In the genomic region with DNA sequence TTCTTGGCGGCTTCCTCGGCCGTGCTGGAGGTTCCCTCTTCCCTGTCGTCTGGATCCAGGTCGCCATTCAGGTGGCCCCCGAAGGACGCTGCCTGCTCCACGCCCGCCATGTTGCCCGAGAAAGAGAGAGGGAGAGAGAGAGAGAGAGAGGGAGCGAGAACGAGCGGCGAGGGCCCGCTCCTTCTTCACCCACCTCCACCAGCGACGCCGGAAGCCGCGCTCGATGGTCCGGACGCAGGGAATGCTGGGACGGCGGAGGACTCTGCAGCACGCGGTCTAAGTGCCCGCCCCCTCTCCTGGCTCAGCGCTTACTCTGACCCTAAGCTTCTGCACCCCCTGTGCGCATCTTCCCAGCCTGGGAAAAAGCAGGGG, we compare ENCODE assay signal across 8 mouse cellular contexts. TPM values are rescaled to one million over a fixed set of nuclear protein-coding genes. Genes with fewer than 3 reads are reported as not detected.
DNase-seq lines count a peak whose midpoint lies in the region; ATAC-seq and TF ChIP-seq lines count a peak whose summit lies in the region.

No protein-coding gene starts in this region.

- H3K9ac ChIP-seq in CH12.LX (ENCODE audit: insufficient read depth, low read depth) = peak overlapping the region; percentile 93
- H3K9ac ChIP-seq in heart, embryonic 15.5 days = peak overlapping the region; percentile 91
- peak overlapping the region; percentile 99 for H3K9ac ChIP-seq in liver, embryonic 13.5 days
- peak overlapping the region; percentile 77 for H3K9ac ChIP-seq in stomach, embryonic 15.5 days

- peak; percentile 83 for DNase-seq in CH12.LX (ENCODE audit: extremely low read depth)
- DNase-seq in c-Kit-positive CD71-negative TER-119-negative erythroid progenitor cells, embryonic 14.5 days (ENCODE audit: low read depth) = peak; percentile 69
- peak; percentile 89 for DNase-seq in forebrain, embryonic 10.5 days (ENCODE audit: extremely low spot score, low spot score)
- DNase-seq in kidney, postnatal 25 days = peak; percentile 93 to 95
- DNase-seq in liver, embryonic 13.5 days = peak; percentile 76
- peak; percentile 65 to 75 for DNase-seq in natural killer cell, adult 2 months (ENCODE audit: low spot score in 2 of 2)

- TF ChIP-seq CTCF in CH12.LX (conservative IDR thresholded peaks at IDR 0.05 in 1 of 2, IDR thresholded peaks at IDR 0.05 in 1 of 2; ENCODE audit: low read depth in 2 of 2, low read length in 2 of 2) = no peak

- peak; percentile 89 for TF ChIP-seq POLR2A in CH12.LX (IDR thresholded peaks at IDR 0.05; ENCODE audit: low read depth, low read length)

- dilution Hi-C loops in CH12.LX (cut with MboI; ENCODE audit: extremely low pct_ligation_motif_present, extremely low pct_unique_long_range_greater_than_20kb, low sequenced_read_pairs) = no loop called here

- H3K27ac ChIP-seq in CH12.LX (ENCODE audit: insufficient read depth, low read depth) = peak overlapping the region; percentile 78
- peak overlapping the region; percentile 92 for H3K27ac ChIP-seq in forebrain, embryonic 10.5 days
- peak overlapping the region; percentile 90 for H3K27ac ChIP-seq in heart, embryonic 15.5 days
- peak overlapping the region; percentile 97 for H3K27ac ChIP-seq in liver, embryonic 13.5 days
- peak overlapping the region; percentile 79 for H3K27ac ChIP-seq in stomach, embryonic 15.5 days

- no peak for TF ChIP-seq EP300 in CH12.LX (IDR thresholded peaks at IDR 0.05; ENCODE audit: low read length)

- H3K4me1 ChIP-seq in CH12.LX (ENCODE audit: control insufficient read depth in 1 of 2, insufficient read depth in 2 of 2) = peaks cover 0 to 33% of the 10 kb centered on the region in 2 experiments; a peak in 2 of 4 replicates
- H3K4me1 ChIP-seq in forebrain, embryonic 10.5 days = peaks cover 23% of the 10 kb centered on the region
- peaks cover 11% of the 10 kb centered on the region for H3K4me1 ChIP-seq in heart, embryonic 15.5 days (replicated peaks)
- peaks cover 81% of the 10 kb centered on the region for H3K4me1 ChIP-seq in liver, embryonic 13.5 days (replicated peaks)
- peaks cover 5% of the 10 kb centered on the region for H3K4me1 ChIP-seq in stomach, embryonic 15.5 days

- H3K36me3 ChIP-seq in CH12.LX (replicated peaks in 1 of 2; ENCODE audit: control insufficient read depth in 1 of 2, insufficient read depth in 1 of 2, low read length in 1 of 2) = peaks cover 18 to 25% of the 10 kb centered on the region in 2 experiments
- H3K36me3 ChIP-seq in forebrain, embryonic 10.5 days (replicated peaks) = peaks cover 28% of the 10 kb centered on the region
- H3K36me3 ChIP-seq in heart, embryonic 15.5 days = peaks cover 17% of the 10 kb centered on the region
- H3K36me3 ChIP-seq in liver, embryonic 13.5 days = peaks cover 34% of the 10 kb centered on the region
- H3K36me3 ChIP-seq in stomach, embryonic 15.5 days = peaks cover 11% of the 10 kb centered on the region

- in situ Hi-C loops in CH12.LX (cut with MboI; ENCODE audit: low pct_ligation_motif_present, low pct_unique_long_range_greater_than_20kb, low sequenced_read_pairs) = no loop called here

- no peaks in the 10 kb centered on the region for H3K9me3 ChIP-seq in CH12.LX (replicated peaks; ENCODE audit: low read length)
- H3K9me3 ChIP-seq in forebrain, embryonic 10.5 days = no peaks in the 10 kb centered on the region; the same call in 1 of the 2 replicates
- H3K9me3 ChIP-seq in heart, embryonic 15.5 days (replicated peaks) = no peaks in the 10 kb centered on the region
- no peaks in the 10 kb centered on the region for H3K9me3 ChIP-seq in liver, embryonic 13.5 days (replicated peaks)
- no peaks in the 10 kb centered on the region for H3K9me3 ChIP-seq in stomach, embryonic 15.5 days

- TF ChIP-seq RAD21 in CH12.LX (IDR thresholded peaks at IDR 0.05; ENCODE audit: low read depth, low read length) = no peak

- no peaks in the 10 kb centered on the region for H3K27me3 ChIP-seq in CH12.LX (replicated peaks)
- no peaks in the 10 kb centered on the region for H3K27me3 ChIP-seq in forebrain, embryonic 10.5 days (ENCODE audit: poor library complexity, severe bottlenecking)
- H3K27me3 ChIP-seq in heart, embryonic 15.5 days = no peaks in the 10 kb centered on the region
- no peaks in the 10 kb centered on the region for H3K27me3 ChIP-seq in liver, embryonic 13.5 days
- H3K27me3 ChIP-seq in stomach, embryonic 15.5 days (replicated peaks) = no peaks in the 10 kb centered on the region

- 0% methylated on average over 22 of the region's 30 CpGs for WGBS in forebrain, embryonic 10.5 days
- 1% methylated on average over 21 of the region's 30 CpGs for WGBS in heart, embryonic 15.5 days
- 1% methylated on average over 30 of the region's 30 CpGs for WGBS in liver, embryonic 13.5 days (ENCODE audit: insufficient replicate concordance)
- WGBS in stomach, embryonic 15.5 days = under 1% methylated on average over 26 of the region's 30 CpGs

- peaks cover 51% of the 10 kb centered on the region for H3K79me2 ChIP-seq in CH12.LX (replicated peaks; ENCODE audit: control insufficient read depth, extremely low read depth, insufficient read depth, poor library complexity, severe bottlenecking)

- peak; percentile 97 for ATAC-seq in heart, embryonic 15.5 days (replicated peaks; ENCODE audit: insufficient number of reproducible peaks, insufficient read depth, low FRiP score, low read depth)
- peak; percentile 82 for ATAC-seq in liver, embryonic 13.5 days (ENCODE audit: low read depth)
- peak; percentile 94 for ATAC-seq in stomach, embryonic 15.5 days (ENCODE audit: insufficient read depth, low FRiP score, low read depth)

- H3K4me2 ChIP-seq in CH12.LX (ENCODE audit: insufficient read depth, low read depth, poor library complexity, severe bottlenecking) = peak overlapping the region; percentile 63
- H3K4me2 ChIP-seq in heart, embryonic 15.5 days = peak overlapping the region; percentile 78
- peak overlapping the region; percentile 88 for H3K4me2 ChIP-seq in liver, embryonic 13.5 days
- peak overlapping the region; percentile 77 for H3K4me2 ChIP-seq in stomach, embryonic 15.5 days

- H3K4me3 ChIP-seq in CH12.LX (replicated peaks in 1 of 3; ENCODE audit: low read depth in 2 of 3, low read length in 2 of 3, poor library complexity in 1 of 3) = peak overlapping the region; percentile 88 to 95 (median 91)
- H3K4me3 ChIP-seq in forebrain, embryonic 10.5 days = peak overlapping the region; percentile 81
- peak overlapping the region; percentile 99 for H3K4me3 ChIP-seq in heart, embryonic 15.5 days
- peak overlapping the region; percentile 97 for H3K4me3 ChIP-seq in liver, embryonic 13.5 days (replicated peaks)
- H3K4me3 ChIP-seq in stomach, embryonic 15.5 days (replicated peaks) = peak overlapping the region; percentile 83

TF ChIP-seq in CH12.LX, 34 proteins besides CTCF, POLR2A, EP300 and RAD21 (continues in another document):
- TF ChIP-seq JUN (IDR thresholded peaks at IDR 0.05; ENCODE audit: insufficient read depth, low read depth, low read length) (no peak), MAZ (IDR thresholded peaks at IDR 0.05; ENCODE audit: low read depth, low read length) (0 out of 2 replicates have a peak, but pooled peaks have one; percentile 30), PAX5 (IDR thresholded peaks at IDR 0.05; ENCODE audit: low read length) (no peak), TBP (conservative IDR thresholded peaks at IDR 0.05; ENCODE audit: low read depth, low read length) (peak; percentile 69; the same call in 1 of the 2 replicates), MYC (IDR thresholded peaks at IDR 0.05; ENCODE audit: low read depth, low read length) (peak; percentile 94), TCF12 (IDR thresholded peaks at IDR 0.05; ENCODE audit: low read depth, low read length) (peak; percentile 91), JUND (conservative IDR thresholded peaks at IDR 0.05; ENCODE audit: low read depth, low read length) (no peak), IRF4 (IDR thresholded peaks at IDR 0.05; ENCODE audit: low read depth, low read length) (peak; percentile 40; the same call in 1 of the 2 replicates), USF1 (IDR thresholded peaks at IDR 0.05; ENCODE audit: low read depth, low read length) (no peak; the same call in 1 of the 2 replicates), HCFC1 (IDR thresholded peaks at IDR 0.05; ENCODE audit: low read depth, low read length) (peak; percentile 84), MXI1 (IDR thresholded peaks at IDR 0.05; ENCODE audit: low read depth, low read length) (peak; percentile 94), SIN3A (IDR thresholded peaks at IDR 0.05; ENCODE audit: low read length) (peak; percentile 87), NELFE (IDR thresholded peaks at IDR 0.05; ENCODE audit: low read depth, low read length) (peak; percentile 94), KAT2A (IDR thresholded peaks at IDR 0.05; ENCODE audit: insufficient replicate concordance, low read length) (peak; percentile 70; the same call in 1 of the 2 replicates), GABPA (IDR thresholded peaks at IDR 0.05; ENCODE audit: insufficient replicate concordance, low read depth, low read length) (peak; percentile 14; the same call in 1 of the 2 replicates), ETS1 (conservative IDR thresholded peaks at IDR 0.05; ENCODE audit: low read depth, low read length) (0 out of 2 replicates have a peak, but pooled peaks have one; percentile 18), POLR2AphosphoS2 (IDR thresholded peaks at IDR 0.05; ENCODE audit: low read depth, low read length) (peak; percentile 80), MAX (IDR thresholded peaks at IDR 0.05; ENCODE audit: low read length) (peak; percentile 97), ZMIZ1 (IDR thresholded peaks at IDR 0.05; ENCODE audit: low read depth, low read length) (peak; percentile 91), CHD1 (IDR thresholded peaks at IDR 0.05; ENCODE audit: low read depth, low read length) (no peak)

RNA-seq across cellular contexts. Expression of gene Metap2, which starts 7.3 kb away (rescaled TPM):
- total RNA-seq in CH12.LX (2012; rRNA removed) (183 and 217 TPM in 2 replicates), CH12.LX (2014; rRNA removed) (211 and 225 TPM in 2 replicates)
- 710 and 994 TPM in 2 replicates for polyA plus RNA-seq in CH12.LX (2012; ENCODE audit: insufficient read length, low read depth)
- 235 and 247 TPM in 2 replicates for polyA plus RNA-seq in forebrain, embryonic 10.5 days (2016; fragmentation: Nextera tagmentation; extraction: Ambion mirVana)
- polyA plus RNA-seq in heart, embryonic 15.5 days (2015; fragmentation: Nextera tagmentation; extraction: Ambion mirVana) = 143 and 156 TPM in 2 replicates
- polyA plus RNA-seq in liver, embryonic 13.5 days (2015; fragmentation: Nextera tagmentation; extraction: Ambion mirVana) = 249 and 304 TPM in 2 replicates
- polyA plus RNA-seq in stomach, embryonic 15.5 days (2015; fragmentation: Nextera tagmentation; extraction: Ambion mirVana) = 179 and 189 TPM in 2 replicates

RNA-seq across cellular contexts. Expression of gene Usp44, which starts 58.2 kb away (rescaled TPM):
- 17.8 and 28.2 TPM in 2 replicates for total RNA-seq in CH12.LX (2012; rRNA removed)
- 4.6 and 4.9 TPM in 2 replicates for total RNA-seq in CH12.LX (2014; rRNA removed)
- polyA plus RNA-seq in CH12.LX (2012; ENCODE audit: insufficient read length, low read depth) = 2.7 and 2.9 TPM in 2 replicates
- polyA plus RNA-seq in forebrain, embryonic 10.5 days (2016; fragmentation: Nextera tagmentation; extraction: Ambion mirVana) = 16.3 and 17.4 TPM in 2 replicates
- 0.08 and 0.44 TPM in 2 replicates for polyA plus RNA-seq in heart, embryonic 15.5 days (2015; fragmentation: Nextera tagmentation; extraction: Ambion mirVana)
- 2.4 and 2.7 TPM in 2 replicates for polyA plus RNA-seq in liver, embryonic 13.5 days (2015; fragmentation: Nextera tagmentation; extraction: Ambion mirVana)
- polyA plus RNA-seq in stomach, embryonic 15.5 days (2015; fragmentation: Nextera tagmentation; extraction: Ambion mirVana) = 0.31 and 0.59 TPM in 2 replicates

Comparison
In these comparisons a context has a peak if more than half of its experiments do, and no peak if none do; other contexts are left out.
1. Peak in every context shown above with its lines: DNase-seq, ATAC-seq, H3K4me3 ChIP-seq and H3K27ac ChIP-seq.